Mouse (Mus musculus) midbrain, embryonic 15.5 days (tissue): ENCODE measurements around the gene Chst8. TPM values are rescaled to one million over a fixed set of nuclear protein-coding genes. Genes with fewer than 3 reads are reported as not detected.

Experiments used
- ATAC-seq: fragments of 200-750 bp; cut with Nextera tagmentation; replicated peaks from 2 replicates; pipeline ENCODE4 v1.8.0; 2017; ENCODE audit warnings: moderate TSS enrichment
- H3K27ac ChIP-seq: fragments of 300-500 bp; sonication (generic); 2 replicates; pipeline ENCODE4 v1.5.1; 2015; ENCODE audit warnings: mild to moderate bottlenecking, inconsistent platforms
- H3K27me3 ChIP-seq: fragments of 300-500 bp; sonication (generic); replicated peaks from 2 replicates; pipeline ENCODE4 v1.6.1; 2015; ENCODE audit warnings: inconsistent platforms
- H3K36me3 ChIP-seq: fragments of 300-500 bp; sonication (generic); replicated peaks from 2 replicates; pipeline ENCODE4 v1.6.1; 2015; ENCODE audit warnings: inconsistent platforms
- H3K4me1 ChIP-seq: fragments of 300-500 bp; sonication (generic); 2 replicates; pipeline ENCODE4 v1.6.1; 2015; ENCODE audit warnings: inconsistent platforms
- H3K4me2 ChIP-seq: fragments of 300-500 bp; sonication (generic); 2 replicates; pipeline ENCODE4 v1.6.1; 2015; ENCODE audit warnings: inconsistent platforms, mild to moderate bottlenecking, moderate library complexity
- H3K4me3 ChIP-seq: fragments of 300-500 bp; sonication (generic); 2 replicates; pipeline ENCODE4 v1.5.1; 2015; ENCODE audit warnings: mild to moderate bottlenecking, inconsistent platforms
- H3K9ac ChIP-seq: fragments of 300-500 bp; sonication (generic); 2 replicates; pipeline ENCODE4 v1.6.1; 2015; ENCODE audit warnings: mild to moderate bottlenecking, inconsistent platforms
- H3K9me3 ChIP-seq: fragments of 300-500 bp; sonication (generic); 2 replicates; pipeline ENCODE4 v1.6.1; 2016; ENCODE audit warnings: inconsistent platforms
- WGBS: fragments of 180-500 bp; shearing (Covaris S2); methylation state at CpG from one replicate; pipeline ENCODE4 v1.1.7; 2015; ENCODE audit warnings: mixed read lengths; 5-methylcytosine and 5-hydroxymethylcytosine counted together
- polyA plus RNA-seq: library from polyadenylated mRNA; unstranded; fragments of >200 nt; fragmentation: Nextera tagmentation; extraction: Ambion mirVana; gene quantifications from 2 replicates; pipeline ENCODE4 v1.2.1, GENCODE M21; 2015

Chst8 gene
- polyA plus RNA-seq, 1 experiment from 2014 or later = 17.1 TPM

GRCm38 (mm10) chr7:34694898-34695297 lies 117.6 kb downstream of the Chst8 start:
- ATAC-seq = 0 out of 2 replicates have a peak, but pooled peaks have one; percentile 35
- Histone ChIP-seq H3K9ac (no peak overlapping the region), H3K4me3 (no peak overlapping the region), H3K27me3 (no peaks in the 10 kb centered on the region), H3K36me3 (no peaks in the 10 kb centered on the region), H3K4me1 (peaks cover 44% of the 10 kb centered on the region), H3K4me2 (no peak overlapping the region), H3K9me3 (no peaks in the 10 kb centered on the region), H3K27ac (peak overlapping the region; percentile 42)
- 24% methylated on average over 9 of the region's 9 CpGs for WGBS

- no peak overlapping the region for H3K27ac ChIP-seq
Measured at GRCm38 (mm10) chr7:34693916-34694315, 118.6 kb downstream of the Chst8 start.

GRCm38 (mm10) chr7:34693072-34693471 lies 119.4 kb downstream of the Chst8 start:
- Histone ChIP-seq H3K4me2 (no peak overlapping the region), H3K9me3 (no peaks in the 10 kb centered on the region), H3K27ac (no peak overlapping the region), H3K9ac (no peak overlapping the region), H3K4me3 (no peak overlapping the region), H3K36me3 (no peaks in the 10 kb centered on the region), H3K4me1 (peaks cover 47% of the 10 kb centered on the region), H3K27me3 (no peaks in the 10 kb centered on the region)
- ATAC-seq = no peak
- 72% methylated on average over 4 of the region's 4 CpGs for WGBS

More at GRCm38 (mm10) chr7:34693916-34694315, 118.6 kb downstream of the Chst8 start:
- ATAC-seq = no peak
- Histone ChIP-seq H3K9me3 (no peaks in the 10 kb centered on the region), H3K4me1 (peaks cover 47% of the 10 kb centered on the region), H3K4me3 (no peak overlapping the region), H3K36me3 (no peaks in the 10 kb centered on the region), H3K9ac (no peak overlapping the region), H3K27me3 (no peaks in the 10 kb centered on the region), H3K4me2 (no peak overlapping the region)
- 96% methylated on average over 13 of the region's 13 CpGs for WGBS

- Histone ChIP-seq H3K27me3 (no peaks in the 10 kb centered on the region), H3K4me2 (no peak overlapping the region), H3K27ac (peak overlapping the region; percentile 57), H3K36me3 (no peaks in the 10 kb centered on the region), H3K4me3 (no peak overlapping the region), H3K4me1 (peaks cover 34% of the 10 kb centered on the region), H3K9ac (no peak overlapping the region), H3K9me3 (no peaks in the 10 kb centered on the region)
- 33% methylated on average over 13 of the region's 13 CpGs for WGBS
- peak; percentile 25; the same call in 1 of the 2 replicates for ATAC-seq
Measured at GRCm38 (mm10) chr7:34690111-34690510, 122.4 kb downstream of the Chst8 start.

- no peaks in the 10 kb centered on the region for H3K36me3 ChIP-seq
- WGBS = 15% methylated on average over 6 of the region's 6 CpGs
- peaks cover 23% of the 10 kb centered on the region for H3K4me1 ChIP-seq
- no peaks in the 10 kb centered on the region for H3K27me3 ChIP-seq
- no peak overlapping the region for H3K9ac ChIP-seq
- no peak overlapping the region for H3K27ac ChIP-seq
- no peaks in the 10 kb centered on the region for H3K9me3 ChIP-seq
- no peak overlapping the region for H3K4me2 ChIP-seq
- no peak for ATAC-seq
- no peak overlapping the region for H3K4me3 ChIP-seq
Measured at GRCm38 (mm10) chr7:34689028-34689427, 123.5 kb downstream of the Chst8 start.

- Histone ChIP-seq H3K9me3 (no peaks in the 10 kb centered on the region), H3K4me3 (no peak overlapping the region), H3K27me3 (no peaks in the 10 kb centered on the region), H3K36me3 (no peaks in the 10 kb centered on the region), H3K4me2 (no peak overlapping the region), H3K4me1 (peaks cover 20% of the 10 kb centered on the region), H3K27ac (no peak overlapping the region), H3K9ac (no peak overlapping the region)
- ATAC-seq = no peak
- WGBS = 36% methylated on average over 7 of the region's 7 CpGs
Measured at GRCm38 (mm10) chr7:34685801-34686200, 126.7 kb downstream of the Chst8 start.

- no peak overlapping the region for H3K9ac ChIP-seq
- H3K4me3 ChIP-seq = no peak overlapping the region
- H3K4me1 ChIP-seq = peaks cover 20% of the 10 kb centered on the region
- no peak overlapping the region for H3K27ac ChIP-seq
- WGBS = 66% methylated on average over 4 of the region's 4 CpGs
- H3K4me2 ChIP-seq = no peak overlapping the region
- no peaks in the 10 kb centered on the region for H3K27me3 ChIP-seq
- no peaks in the 10 kb centered on the region for H3K36me3 ChIP-seq
- no peak for ATAC-seq
- H3K9me3 ChIP-seq = no peaks in the 10 kb centered on the region
Measured at GRCm38 (mm10) chr7:34685176-34685575, 127.3 kb downstream of the Chst8 start.

GRCm38 (mm10) chr7:34680771-34681421 lies 131.6 kb downstream of the Chst8 start:
- no peak overlapping the region for H3K9ac ChIP-seq
- no peaks in the 10 kb centered on the region for H3K36me3 ChIP-seq
- H3K4me3 ChIP-seq = no peak overlapping the region
- H3K4me1 ChIP-seq = peaks cover 17% of the 10 kb centered on the region
- peaks cover 1% of the 10 kb centered on the region for H3K27me3 ChIP-seq
- H3K4me2 ChIP-seq = no peak overlapping the region
- ATAC-seq = peak; percentile 74
- WGBS = 39% methylated on average over 15 of the region's 15 CpGs
- peak overlapping the region; percentile 43 for H3K27ac ChIP-seq
- H3K9me3 ChIP-seq = no peaks in the 10 kb centered on the region

GRCm38 (mm10) chr7:34679886-34680285 lies 132.6 kb downstream of the Chst8 start:
- H3K4me3 ChIP-seq = no peak overlapping the region
- no peaks in the 10 kb centered on the region for H3K9me3 ChIP-seq
- 76% methylated on average over 2 of the region's 2 CpGs for WGBS
- H3K4me2 ChIP-seq = no peak overlapping the region
- no peak for ATAC-seq
- no peak overlapping the region for H3K27ac ChIP-seq
- H3K4me1 ChIP-seq = peaks cover 27% of the 10 kb centered on the region
- no peaks in the 10 kb centered on the region for H3K36me3 ChIP-seq
- peaks cover 11% of the 10 kb centered on the region for H3K27me3 ChIP-seq
- no peak overlapping the region for H3K9ac ChIP-seq

- Histone ChIP-seq H3K4me1 (peaks cover 21% of the 10 kb centered on the region), H3K4me3 (peak overlapping the region; percentile 38), H3K9ac (peak overlapping the region; percentile 44), H3K36me3 (no peaks in the 10 kb centered on the region), H3K4me2 (peak overlapping the region; percentile 66), H3K27ac (no peak overlapping the region), H3K27me3 (peaks cover 32% of the 10 kb centered on the region), H3K9me3 (no peaks in the 10 kb centered on the region)
- WGBS = 3% methylated on average over 33 of the region's 33 CpGs
- peak; percentile 24 for ATAC-seq
Measured at GRCm38 (mm10) chr7:34675831-34676514, 136.5 kb downstream of the Chst8 start.

GRCm38 (mm10) chr7:34675120-34675790 lies 137.3 kb downstream of the Chst8 start:
- Histone ChIP-seq H3K4me3 (peak overlapping the region; percentile 38), H3K4me1 (peaks cover 14% of the 10 kb centered on the region), H3K9ac (0 out of 2 replicates have a peak overlapping the region, but pooled peaks have one; percentile 44), H3K9me3 (no peaks in the 10 kb centered on the region), H3K4me2 (peak overlapping the region; percentile 66), H3K27me3 (peaks cover 32% of the 10 kb centered on the region), H3K27ac (no peak overlapping the region), H3K36me3 (no peaks in the 10 kb centered on the region)
- ATAC-seq = no peak
- 13% methylated on average over 42 of the region's 42 CpGs for WGBS

- no peak overlapping the region for H3K4me3 ChIP-seq
- H3K36me3 ChIP-seq = no peaks in the 10 kb centered on the region
- peaks cover 12% of the 10 kb centered on the region for H3K4me1 ChIP-seq
- no peak for ATAC-seq
- H3K9me3 ChIP-seq = no peaks in the 10 kb centered on the region
- no peak overlapping the region for H3K9ac ChIP-seq
- WGBS = 78% methylated on average over 4 of the region's 4 CpGs
- no peak overlapping the region for H3K4me2 ChIP-seq
- peaks cover 32% of the 10 kb centered on the region for H3K27me3 ChIP-seq
- H3K27ac ChIP-seq = no peak overlapping the region
Measured at GRCm38 (mm10) chr7:34672916-34673315, 139.6 kb downstream of the Chst8 start.
